Mouse (Mus musculus): ENCODE results near the gene Rtn2.

GRCm38 (mm10) chr7:19268993-19269681 is 13.3 kb upstream of the Rtn2 start:
- TF ChIP-seq CTCF (IDR thresholded peaks at IDR 0.05; ENCODE audit: low read depth) = no peak
- no peak for TF ChIP-seq EP300 (IDR thresholded peaks at IDR 0.05; ENCODE audit: low read depth)
